Mouse (Mus musculus): ENCODE data around the gene Gm26897.

GRCm38 (mm10) chr5:111724713-111725112 is 9.0 kb upstream of the Gm26897 start:
- TF ChIP-seq POLR2A (IDR thresholded peaks at IDR 0.05; ENCODE audit: insufficient read depth, low read depth, low read length) (no peak), CTCF (IDR thresholded peaks at IDR 0.05) (no peak), EP300 (IDR thresholded peaks at IDR 0.05; ENCODE audit: insufficient read depth, low read depth, low read length) (0 out of 2 replicates have a peak, but pooled peaks have one; percentile 11)
